Mouse (Mus musculus) cortical plate, adult 2 months (tissue): ENCODE measurements around the gene Praf2.

Source experiments
- CTCF ChIP-seq: fragments of 200-500 bp; IDR thresholded peaks from 2 replicates; pipeline ENCODE4 v1.5.1; 2011; ENCODE audit warnings: mild to moderate bottlenecking, control low read depth, low read length; ENCODE audit not compliant: insufficient read depth; ENCODE audit errors: extremely low read depth
- POLR2A ChIP-seq: fragments of 200-500 bp; IDR thresholded peaks from 2 replicates; pipeline ENCODE4 v1.6.1; 2011; ENCODE audit warnings: mild to moderate bottlenecking, low read length, control low read depth; ENCODE audit not compliant: insufficient read depth; ENCODE audit errors: extremely low read depth

DNA sequence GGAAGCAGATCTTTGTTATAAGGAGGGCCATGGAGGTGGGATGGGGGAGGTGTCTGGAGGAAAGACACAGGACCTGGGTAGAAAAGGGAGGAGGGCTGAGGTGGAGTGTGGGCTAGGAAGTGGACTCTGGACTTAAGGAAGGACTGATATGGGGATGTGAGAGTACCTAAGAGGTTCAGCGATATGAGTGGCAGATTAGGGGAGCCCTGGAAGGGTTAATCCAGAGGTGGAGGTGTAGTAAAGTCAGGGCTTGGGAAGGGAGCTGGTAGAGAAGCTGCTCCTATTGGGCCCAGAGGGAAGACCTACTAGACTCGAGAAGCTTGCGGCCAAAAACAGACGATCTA lies 655 bp downstream of the Praf2 start:
- TF ChIP-seq POLR2A (no peak), CTCF (no peak)
